Mouse (Mus musculus) T-cell, adult 2 months (primary cell): ENCODE results near the gene Apool.

ENCODE experiments used
- DNase-seq: peaks from one replicate; pipeline ENCODE4 v3.0.0; 2022; ENCODE audit warnings: low spot score

Gene Apool

GRCm38 (mm10) chrX:112310804-112311530, at the start of gene Apool:
Gene Apool (plus strand): TSS chrX:112311334.
- peak; percentile 81 for DNase-seq

GRCm38 (mm10) chrX:112273550-112273949, 37.6 kb upstream of the Apool start:
- no peak for DNase-seq

GRCm38 (mm10) chrX:112311531-112311887, 375 bp downstream of the Apool start:
- DNase-seq, result no peak

- DNase-seq, result no peak
Observed at GRCm38 (mm10) chrX:112312094-112312493, 960 bp downstream of the Apool start.

GRCm38 (mm10) chrX:112320273-112320672, 9.1 kb downstream of the Apool start:
- no peak for DNase-seq

GRCm38 (mm10) chrX:112339486-112339885, 28.4 kb downstream of the Apool start:
- no peak for DNase-seq

GRCm38 (mm10) chrX:112347467-112348394, 36.6 kb downstream of the Apool start:
- DNase-seq, result no peak

GRCm38 (mm10) chrX:112348395-112348791, 37.3 kb downstream of the Apool start:
- no peak for DNase-seq

- no peak for DNase-seq
Observed at GRCm38 (mm10) chrX:112368426-112368825, 57.3 kb downstream of the Apool start.

- DNase-seq, result peak; percentile 46
Observed at GRCm38 (mm10) chrX:112370577-112371410, 59.7 kb downstream of the Apool start.

- DNase-seq, result no peak
Observed at GRCm38 (mm10) chrX:112406679-112407078, 95.5 kb downstream of the Apool start, which contains the start of gene Satl1. Gene Satl1 (minus strand): TSS chrX:112406779.

GRCm38 (mm10) chrX:112412309-112412708, 101.2 kb downstream of the Apool start:
- no peak for DNase-seq
